Mouse (Mus musculus) large intestine, adult 2 months (tissue): ENCODE measurements around the gene Pef1. TPM values are rescaled to one million over a fixed set of nuclear protein-coding genes. Genes with fewer than 3 reads are reported as not detected.

Experiments
- DNase-seq: peaks from one replicate; pipeline ENCODE4 v3.0.0-alpha.2; 2012; ENCODE audit warnings: low read depth, low spot score
- WGBS: fragments of 180-500 bp; shearing (Covaris S2); methylation state at CpG from one replicate; pipeline ENCODE4 v1.1.7; 2018; 5-methylcytosine and 5-hydroxymethylcytosine counted together
- polyA plus RNA-seq: library from polyadenylated mRNA; depleted of rRNA; stranded (reverse); fragments of >200 nt; gene quantifications from 2 replicates; pipeline ENCODE4 v1.2.3, GENCODE M21; 2012; rRNA removed

The Pef1 gene
- 183 and 198 TPM in 2 replicates for polyA plus RNA-seq

DNA sequence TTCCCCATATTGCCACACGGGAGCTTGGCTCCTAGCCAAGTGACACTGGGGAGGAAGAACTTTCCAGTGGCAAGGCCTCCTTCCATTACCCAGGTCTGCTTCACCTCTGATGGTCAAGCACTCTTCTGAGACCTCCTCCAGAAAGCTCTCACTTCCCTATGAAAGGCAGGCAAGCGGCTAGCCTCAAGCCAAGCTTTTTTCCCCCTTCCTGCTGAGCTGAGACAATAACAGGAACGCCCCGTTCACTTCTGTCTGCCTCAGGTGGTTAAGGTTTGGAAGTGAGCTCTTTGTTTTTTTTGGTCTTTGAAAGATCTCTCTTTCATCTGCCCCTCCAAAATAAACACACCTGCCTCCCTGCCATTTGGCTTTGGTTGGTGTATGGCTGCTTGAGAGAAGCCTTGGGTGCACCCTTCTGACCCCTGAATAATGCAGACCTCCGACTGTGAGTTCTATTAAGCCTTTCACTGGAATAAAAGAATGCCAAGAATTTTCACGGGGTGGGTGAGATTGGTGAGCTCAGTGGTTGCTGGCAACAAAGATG, at the start of gene Pef1:
Gene Pef1 (plus strand): TSS at position 448 of the 541 bp plus-strand sequence.
- 11% methylated on average over 6 of the region's 6 CpGs for WGBS
- DNase-seq = no peak

DNA sequence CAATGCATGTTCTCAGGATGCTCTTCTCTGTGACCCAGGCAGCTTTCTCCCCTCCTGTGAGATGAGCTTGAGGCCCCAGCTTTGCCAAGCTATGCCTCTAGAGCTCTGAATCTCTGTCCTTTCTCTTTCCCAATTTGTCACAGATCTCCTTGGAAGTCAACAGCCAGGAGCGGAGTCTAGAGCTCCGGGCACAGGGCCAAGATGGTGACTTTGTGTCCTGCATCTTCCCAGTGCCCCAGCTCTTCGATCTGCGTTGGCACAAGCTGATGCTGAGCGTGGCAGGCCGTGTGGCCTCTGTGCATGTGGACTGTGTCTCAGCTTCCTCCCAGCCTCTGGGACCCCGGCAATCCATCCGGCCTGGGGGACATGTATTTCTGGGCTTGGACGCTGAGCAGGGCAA, 49.2 kb upstream of the Pef1 start:
- WGBS = 83% methylated on average over 9 of the region's 9 CpGs
- no peak for DNase-seq

DNA sequence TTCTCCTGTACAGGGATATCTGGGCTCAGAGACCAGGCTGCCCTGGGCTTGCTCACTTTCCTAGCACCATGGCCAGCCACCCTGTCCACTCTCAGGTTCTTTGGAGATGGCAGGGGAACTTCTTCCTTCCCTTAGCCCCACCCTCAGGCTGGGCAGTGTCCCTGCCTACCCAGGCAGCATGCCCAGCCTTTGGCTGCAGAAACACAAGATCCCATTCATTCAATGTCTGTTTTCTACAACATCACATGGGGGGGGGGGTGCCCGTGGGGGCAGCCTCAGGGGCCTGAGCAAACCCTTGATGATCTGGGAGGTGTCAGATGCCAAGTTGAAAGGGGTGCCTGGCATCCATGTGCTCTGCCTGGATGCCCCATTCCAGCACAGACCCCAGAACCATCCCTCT, 47.6 kb upstream of the Pef1 start:
- DNase-seq = no peak
- 20% methylated on average over 1 of the region's 1 CpGs for WGBS

DNA sequence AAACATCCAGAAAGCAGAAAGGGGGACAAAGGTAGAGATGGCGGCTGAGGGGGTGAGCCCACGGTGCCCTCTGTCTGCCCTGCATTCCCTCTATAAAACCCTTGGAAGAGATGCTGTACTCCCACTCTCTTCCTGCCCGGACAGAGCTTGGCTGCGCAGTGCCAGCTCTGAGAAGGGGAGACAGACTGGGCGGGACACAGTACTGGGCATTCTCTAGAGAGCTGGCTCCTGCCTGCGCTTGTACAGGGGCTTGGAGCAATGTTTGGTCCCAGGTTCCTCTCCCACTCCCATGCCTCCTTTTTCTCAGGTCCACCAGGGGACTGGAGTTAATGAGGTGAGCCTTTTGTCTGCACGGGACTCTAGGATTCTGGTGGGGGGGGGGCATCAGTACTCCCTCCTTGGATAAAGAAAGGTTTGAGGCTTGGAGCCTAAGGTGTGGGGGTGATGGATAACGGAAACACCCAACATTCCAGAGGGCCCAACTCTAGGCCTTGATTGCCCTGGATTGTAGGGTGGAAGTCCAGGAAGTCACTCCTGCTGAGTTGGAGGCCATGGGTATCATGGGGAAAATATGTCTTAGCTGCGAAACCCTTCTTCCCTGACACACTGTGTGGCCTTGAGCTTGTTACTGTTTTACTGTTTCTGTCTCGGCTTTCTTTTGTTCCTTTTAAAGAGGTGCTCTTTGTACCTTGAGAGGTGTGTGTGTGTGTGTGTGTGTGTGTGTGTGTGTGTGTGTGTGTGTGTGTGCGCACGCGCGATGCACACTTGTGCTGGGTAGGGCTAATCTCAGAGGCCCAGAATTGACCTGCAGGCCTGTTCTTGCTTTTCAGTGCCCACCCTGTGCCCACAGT, 47.0 kb upstream of the Pef1 start:
- WGBS = 45% methylated on average over 14 of the region's 14 CpGs
- DNase-seq = no peak

DNA sequence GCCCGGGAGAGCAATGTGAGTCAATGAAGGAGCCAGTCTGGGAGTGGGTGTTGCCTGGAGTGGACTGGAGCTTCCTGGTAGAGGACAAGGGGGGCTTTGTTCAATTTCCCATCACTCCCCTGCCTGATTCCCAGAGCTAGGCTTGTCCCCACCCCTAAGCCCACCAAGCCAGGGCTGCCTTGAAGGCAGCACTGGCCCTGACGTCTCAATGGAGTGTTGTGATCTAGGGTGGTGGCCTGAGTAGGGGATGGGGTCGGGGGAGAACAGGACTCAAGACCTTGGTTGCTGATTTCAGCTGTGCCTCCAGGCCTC, 46.4 kb upstream of the Pef1 start:
- 44% methylated on average over 3 of the region's 3 CpGs for WGBS
- DNase-seq = no peak

DNA sequence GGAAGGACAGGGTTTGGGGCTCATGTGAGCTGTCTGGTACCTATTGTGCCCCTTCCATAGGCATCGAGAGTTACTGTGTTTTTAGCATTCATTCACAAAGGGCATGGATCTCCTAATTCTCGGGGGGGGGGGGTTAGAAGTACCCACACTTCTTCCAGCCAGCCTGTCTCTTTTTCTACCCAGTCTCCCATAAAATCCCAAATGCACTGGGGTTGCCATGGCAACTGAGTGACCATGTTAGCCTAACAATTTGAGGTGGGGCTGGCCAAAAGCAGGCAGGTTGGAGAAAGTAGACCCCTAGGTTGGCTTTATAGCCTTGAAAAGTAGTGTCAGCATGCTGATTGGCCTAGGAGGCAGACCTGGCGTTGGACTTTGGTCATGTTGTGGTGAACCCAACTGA, 45.9 kb upstream of the Pef1 start:
- 53% methylated on average over 3 of the region's 3 CpGs for WGBS
- DNase-seq = no peak

DNA sequence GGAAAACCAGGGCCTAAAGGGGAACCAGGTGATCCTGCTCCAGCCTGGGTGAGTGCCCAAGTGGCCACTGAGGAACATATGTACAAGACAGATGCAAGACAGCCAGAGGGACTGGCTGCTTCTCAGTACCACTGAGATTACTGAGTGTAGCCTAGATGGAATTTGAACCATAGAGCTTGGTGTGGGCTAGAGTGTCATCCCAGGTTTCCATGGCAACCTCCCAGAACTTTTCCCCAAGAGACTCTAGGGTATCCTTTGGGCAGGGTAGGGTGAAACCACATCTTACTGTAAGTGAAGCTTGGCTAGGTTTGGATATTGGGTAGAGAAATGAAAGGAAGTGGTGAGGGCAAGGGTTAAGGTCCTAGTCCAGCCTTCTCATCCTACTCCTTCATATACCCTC, 41.4 kb upstream of the Pef1 start:
- DNase-seq = no peak

DNA sequence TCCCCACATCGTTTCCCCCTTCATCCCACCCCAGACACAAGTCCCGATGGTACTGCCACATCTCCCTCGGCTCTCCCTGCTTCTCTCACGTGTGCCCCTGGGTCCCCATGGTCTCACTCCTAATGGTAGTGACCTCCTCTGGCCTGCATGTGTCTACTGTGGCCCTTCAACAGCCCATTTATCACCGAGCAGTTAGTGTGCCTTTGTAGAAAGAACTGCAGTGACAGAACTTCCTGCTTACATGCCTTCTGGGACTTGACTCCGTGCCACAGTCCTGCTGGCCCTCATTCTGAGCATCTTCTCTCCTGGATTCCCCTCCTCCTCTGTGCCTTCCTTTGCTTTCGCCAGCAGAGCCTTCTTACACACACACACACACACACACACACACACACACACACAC, 39.2 kb upstream of the Pef1 start:
- 57% methylated on average over 7 of the region's 7 CpGs for WGBS
- no peak for DNase-seq

DNA sequence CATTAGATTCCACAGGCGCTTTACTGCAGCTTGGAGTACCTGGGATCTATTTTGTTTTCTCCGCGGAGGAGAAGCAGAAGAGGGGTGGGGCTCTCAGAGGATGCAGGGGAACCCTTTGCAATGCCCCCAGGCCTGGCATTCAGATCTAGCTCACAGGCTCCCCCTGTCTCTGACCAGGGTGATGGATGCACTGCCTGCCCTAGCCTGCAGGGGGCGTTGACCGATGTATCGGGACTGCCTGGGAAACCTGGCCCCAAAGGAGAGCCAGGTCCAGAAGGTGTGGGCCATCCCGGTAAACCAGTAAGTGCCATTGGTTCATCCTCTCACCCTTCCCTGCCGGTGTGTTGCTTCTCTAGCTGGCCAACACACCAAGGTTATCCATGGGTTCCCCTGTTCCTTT, 35.5 kb upstream of the Pef1 start:
- no peak for DNase-seq
- WGBS = 18% methylated on average over 8 of the region's 8 CpGs

DNA sequence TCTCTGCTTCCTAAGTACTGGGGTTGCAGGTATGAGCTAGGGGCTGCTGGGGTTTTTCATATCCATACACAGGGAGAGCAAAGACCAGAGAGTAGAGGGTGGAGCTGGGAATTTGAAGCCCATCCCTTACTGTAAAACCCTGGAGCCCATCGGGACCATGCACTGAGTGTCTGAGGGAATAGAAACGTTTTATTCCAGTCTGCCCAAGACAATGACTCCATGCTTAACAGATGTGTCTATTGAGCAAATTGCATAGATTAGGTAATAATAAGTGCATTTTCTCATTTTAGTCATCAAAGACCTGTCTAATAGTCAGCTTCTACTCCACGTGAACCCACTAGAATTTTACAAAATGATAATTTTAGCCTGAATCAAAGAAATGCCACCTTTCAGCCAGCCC, 31.8 kb upstream of the Pef1 start:
- 63% methylated on average over 3 of the region's 3 CpGs for WGBS
- no peak for DNase-seq

DNA sequence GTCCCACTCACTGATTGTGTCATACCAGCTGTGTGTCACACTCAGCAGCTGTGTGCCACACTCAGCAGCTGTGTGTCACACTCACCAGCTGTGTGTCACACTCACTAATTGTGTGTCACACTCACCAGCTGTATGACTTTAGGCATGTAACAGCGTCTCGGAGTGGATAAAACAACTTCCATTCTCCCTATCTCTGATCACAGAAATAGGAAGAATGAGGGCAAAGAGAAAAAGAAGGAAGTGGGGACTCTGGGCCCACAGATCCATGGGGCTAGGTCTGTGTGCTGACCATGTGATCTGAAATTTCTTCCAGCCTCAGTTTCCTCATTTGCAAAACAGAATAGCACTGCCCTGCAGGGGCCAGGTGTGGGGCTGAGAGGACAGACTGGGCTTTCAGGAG, 30.6 kb upstream of the Pef1 start:
- 75% methylated on average over 2 of the region's 2 CpGs for WGBS
- DNase-seq = no peak

DNA sequence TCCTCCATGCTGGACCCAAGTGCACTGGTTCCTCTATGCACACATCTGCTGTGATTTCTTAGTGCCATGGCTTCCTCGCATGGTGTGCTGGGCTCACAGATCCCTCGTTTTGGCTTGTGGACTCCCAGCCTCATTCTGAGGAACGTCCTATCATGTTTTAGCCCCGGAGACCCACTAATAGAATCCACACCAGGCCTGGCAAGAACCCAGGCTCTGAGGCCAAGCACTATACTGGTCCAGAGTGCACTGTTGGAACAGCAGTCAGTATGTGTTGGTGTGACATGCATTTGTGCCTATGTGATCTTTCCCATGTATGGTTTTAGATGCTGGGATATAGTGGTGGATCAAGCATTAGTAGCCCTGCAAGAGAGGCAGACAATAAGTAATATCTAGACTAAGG, 29.0 kb upstream of the Pef1 start:
- no peak for DNase-seq

DNA sequence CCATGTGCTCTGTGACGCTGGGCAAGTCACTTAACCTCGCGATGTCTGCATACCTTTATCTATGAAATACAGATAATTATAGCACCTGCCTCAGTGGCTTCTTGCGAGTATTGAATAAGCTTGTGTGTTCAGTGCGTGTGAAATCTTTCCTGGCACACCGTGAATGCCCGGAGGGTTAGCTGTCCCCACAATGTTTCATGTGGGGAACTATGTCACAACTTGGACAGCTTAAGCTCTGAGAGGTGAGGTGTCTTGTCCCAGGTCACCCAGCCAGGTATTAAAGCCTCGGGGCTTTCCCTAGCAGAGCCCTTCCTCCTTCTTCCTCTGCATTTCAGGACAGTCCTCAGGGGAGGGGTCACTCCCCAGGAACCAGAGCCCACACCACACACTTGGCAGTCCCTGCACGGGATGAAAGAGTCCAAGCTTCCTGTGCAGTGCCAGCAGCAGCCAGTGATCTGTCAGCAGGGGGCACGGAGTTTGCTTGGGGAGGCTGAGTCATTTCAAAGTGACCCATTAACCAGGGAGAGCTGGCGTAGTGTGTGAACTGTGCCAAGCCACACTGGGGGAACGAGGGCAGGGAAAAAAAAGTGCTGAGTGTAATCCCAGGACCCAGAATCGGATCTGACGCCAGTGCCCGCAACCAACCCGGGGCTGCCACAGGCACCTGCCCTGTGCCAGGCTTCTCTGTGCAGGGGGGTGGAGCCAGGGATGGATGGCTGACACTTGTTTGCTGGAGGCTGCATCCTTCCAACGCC, 27.4 kb upstream of the Pef1 start:
- WGBS = 35% methylated on average over 17 of the region's 17 CpGs
- no peak for DNase-seq

More for the DNA sequence above, 29.0 kb upstream of the Pef1 start:
- WGBS = 92% methylated on average over 4 of the region's 4 CpGs

DNA sequence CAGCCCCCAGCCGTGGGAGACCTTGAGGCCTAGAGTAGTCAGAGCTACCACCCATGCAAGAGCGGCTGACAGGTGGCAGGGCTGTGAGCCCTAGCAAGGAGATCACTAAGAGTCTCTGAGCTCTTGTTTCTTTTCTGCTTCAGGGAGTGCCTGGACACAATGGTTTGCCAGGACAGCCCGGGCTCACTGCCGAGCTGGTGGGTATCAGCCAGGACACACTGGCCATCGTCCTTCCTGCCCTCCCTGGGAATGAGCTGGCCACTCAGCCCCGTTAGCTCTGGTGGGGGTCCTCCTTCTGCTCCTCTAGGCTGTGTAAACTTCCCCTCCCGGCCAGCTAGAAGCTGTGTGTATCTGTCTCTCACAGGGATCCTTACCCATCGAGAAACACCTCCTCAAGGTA, 25.5 kb upstream of the Pef1 start:
- WGBS = 87% methylated on average over 8 of the region's 8 CpGs
- no peak for DNase-seq

DNA sequence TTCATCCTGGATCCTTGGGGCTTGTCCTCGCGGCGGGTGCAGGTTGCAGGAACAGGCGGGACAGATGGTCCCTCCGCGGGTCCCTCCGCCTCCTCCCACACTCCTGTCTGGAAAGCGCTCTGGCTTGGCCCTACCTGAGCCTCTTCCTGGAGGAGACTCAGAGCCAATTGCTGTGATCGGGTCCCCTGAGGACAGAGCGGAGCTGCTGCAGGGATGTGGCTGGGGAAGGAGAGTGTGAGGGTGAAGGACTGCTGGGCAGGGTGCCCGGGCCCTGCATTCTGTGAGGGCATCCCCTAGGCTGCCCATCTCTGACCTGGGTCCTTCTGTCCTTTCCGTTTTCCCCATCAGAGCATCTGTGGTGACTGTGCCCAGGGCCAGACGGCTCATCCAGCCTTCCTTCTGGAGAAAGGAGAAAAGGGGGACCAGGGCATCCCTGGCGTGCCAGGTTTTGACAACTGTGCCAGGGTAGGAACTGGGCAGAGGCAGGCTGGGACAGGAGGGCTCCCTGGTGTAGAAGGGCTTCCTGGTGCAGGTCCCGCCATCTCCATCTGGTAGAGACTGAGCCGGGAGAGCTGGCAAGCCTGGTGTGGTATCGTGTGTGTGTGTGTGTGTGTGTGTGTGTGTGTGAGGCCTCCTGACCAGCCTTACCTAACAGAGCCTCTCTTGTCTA, 23.4 kb upstream of the Pef1 start:
- DNase-seq = no peak
- 66% methylated on average over 17 of the region's 17 CpGs for WGBS

DNA sequence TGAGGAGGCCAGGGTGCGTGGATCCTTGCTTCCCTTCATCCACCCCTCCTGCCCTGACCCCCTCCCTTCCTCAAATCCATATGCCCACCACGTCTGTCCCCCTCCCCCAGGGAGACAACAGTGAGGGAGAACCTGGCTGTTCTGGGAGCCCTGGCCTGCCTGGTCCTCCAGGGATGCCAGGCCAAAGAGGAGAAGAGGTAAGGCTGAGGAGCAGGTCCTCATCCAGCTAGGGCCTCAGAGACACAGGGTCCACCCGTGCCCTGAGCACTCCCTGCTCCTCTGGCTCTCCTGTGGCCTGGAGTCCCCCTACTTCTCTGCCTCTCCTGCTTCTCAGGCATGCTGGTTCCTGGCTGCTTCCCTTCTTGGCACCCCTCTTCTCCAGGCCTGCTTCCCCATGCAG, 22.8 kb upstream of the Pef1 start:
- DNase-seq = no peak
- 64% methylated on average over 3 of the region's 3 CpGs for WGBS

DNA sequence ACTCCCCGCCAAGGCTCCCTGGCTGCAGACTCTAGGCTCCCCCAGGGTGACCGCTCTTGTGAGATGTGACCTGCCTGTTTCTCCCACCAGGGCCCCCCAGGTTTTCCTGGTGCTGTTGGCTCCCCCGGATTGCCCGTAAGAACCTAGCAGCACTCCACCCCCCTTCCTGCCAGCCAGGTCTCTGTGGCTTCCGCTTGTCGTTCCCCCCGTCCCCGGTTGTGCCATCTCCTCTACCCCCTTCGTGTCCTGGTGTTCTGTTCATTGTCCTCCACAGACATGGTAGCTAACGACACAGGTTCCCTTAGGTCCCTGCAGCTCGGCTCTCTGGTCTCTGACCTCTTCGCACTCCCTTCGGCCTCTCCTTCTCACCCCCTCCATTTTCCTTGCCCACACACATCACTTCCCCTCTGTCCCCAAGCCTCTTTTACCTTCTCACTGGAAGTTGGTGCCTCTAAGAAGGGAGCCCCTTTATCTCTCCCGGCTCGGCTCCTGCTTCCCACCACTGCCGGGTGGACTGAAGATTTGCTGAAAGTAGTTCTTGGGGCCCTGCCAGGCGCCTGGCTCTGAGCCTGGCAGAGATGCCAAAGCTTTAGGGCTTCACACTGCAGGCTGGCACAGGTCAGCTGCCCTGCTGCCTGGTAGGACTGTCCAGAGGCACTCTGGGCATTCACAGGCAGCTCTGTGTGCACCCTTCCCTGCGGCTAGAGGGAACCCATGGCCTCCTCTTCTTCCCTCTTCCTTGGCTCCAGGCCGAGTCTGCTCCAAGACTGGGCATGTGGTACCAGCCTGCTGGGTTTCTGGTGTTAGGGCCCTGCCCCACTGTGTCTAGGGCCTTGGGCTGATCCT, 20.8 kb upstream of the Pef1 start:
- no peak for DNase-seq
- WGBS = 65% methylated on average over 19 of the region's 19 CpGs

DNA sequence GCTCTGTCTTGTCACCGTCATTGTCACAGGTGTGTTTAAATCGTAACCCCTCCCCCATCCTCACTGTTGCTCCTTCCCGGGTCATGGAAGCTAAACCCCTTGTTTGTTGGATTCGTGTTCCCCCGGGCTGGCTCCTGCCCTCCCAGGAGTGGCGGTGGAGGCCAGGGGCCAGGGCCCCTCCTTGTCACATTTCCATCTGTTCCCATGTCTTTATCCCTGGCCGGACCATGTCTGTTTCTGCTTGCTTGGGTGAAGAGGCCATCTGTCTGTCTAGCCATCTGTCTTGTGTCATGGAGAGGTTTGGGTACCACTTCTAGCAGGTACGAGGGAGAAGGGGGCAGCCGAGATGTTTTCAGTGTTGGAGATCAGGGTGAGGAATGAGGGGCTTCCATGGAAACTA, 20.1 kb upstream of the Pef1 start:
- no peak for DNase-seq
- 52% methylated on average over 9 of the region's 9 CpGs for WGBS

DNA sequence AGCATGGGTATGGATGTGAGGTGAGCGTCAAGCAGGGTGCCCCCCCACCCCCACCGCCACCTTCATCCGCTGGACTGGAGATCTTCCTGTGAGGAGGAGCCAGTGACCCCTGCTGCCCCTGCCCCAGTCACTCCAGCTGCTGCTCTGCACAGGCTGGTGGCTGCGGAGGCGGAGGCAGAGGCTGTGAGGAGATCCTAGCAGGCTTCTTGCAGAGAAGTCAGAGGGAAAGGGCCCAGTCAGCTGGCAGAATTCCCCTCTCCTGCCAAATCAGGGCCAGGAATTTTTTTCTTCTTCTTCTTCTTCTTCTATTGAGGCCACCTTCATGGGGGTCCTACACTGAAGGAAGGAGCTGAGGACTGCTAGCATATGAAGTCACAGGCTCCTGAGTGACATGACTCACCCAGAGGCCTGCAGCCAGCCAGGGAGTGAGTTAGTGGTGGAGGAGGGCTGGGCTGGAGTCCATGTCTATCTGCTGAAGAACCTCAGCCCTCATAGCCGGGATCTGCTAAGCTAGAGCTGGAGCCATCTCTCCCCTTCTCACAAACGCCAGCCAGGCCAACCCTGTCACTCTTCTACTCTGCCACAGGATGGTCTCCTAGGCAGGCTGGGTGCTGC, 17.9 kb upstream of the Pef1 start:
- no peak for DNase-seq
- 66% methylated on average over 7 of the region's 7 CpGs for WGBS
